Mouse (Mus musculus): ENCODE measurements around the gene Gm13697.

The Gm13697 gene

GRCm38 (mm10) chr2:84035997-84036396 lies 51.5 kb downstream of the Gm13697 start:
- DNase-seq = no peak
